Mouse (Mus musculus): ENCODE measurements around the gene Aarsd1.

DNA sequence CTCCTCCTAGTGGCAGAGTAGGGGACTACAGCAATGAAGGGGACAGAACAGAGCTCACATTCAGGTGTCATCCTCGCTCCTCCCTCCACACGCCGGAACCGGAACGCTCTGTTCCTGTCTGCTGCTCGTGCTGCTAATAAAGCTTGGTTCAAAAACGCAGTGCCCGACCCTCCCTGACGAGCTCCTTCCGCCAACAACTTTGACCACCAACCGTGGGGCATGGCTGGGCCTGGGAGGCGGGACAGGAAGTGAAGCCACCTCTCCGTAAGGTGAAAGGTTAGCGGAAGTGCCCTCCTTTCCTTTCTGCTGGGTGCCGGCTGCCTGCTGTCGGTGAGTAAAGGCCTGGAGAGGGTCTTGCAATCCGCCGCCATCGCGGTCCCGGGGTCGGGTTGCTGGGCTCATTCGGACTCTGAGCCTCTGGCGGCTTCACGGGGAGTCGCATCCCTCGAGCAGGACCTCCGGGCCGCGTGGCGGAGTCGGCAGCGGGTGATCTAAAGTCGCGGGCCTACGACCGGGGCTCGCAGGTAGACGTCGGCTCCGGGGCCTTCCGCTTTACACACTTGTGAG, 24.8 kb upstream of the Aarsd1 start, which contains the start of gene Rpl27:
- TF ChIP-seq CTCF (IDR thresholded peaks at IDR 0.05; ENCODE audit: control insufficient read depth, insufficient read depth, low read length) (peak; percentile 74), POLR2A (IDR thresholded peaks at IDR 0.05; ENCODE audit: borderline replicate concordance, control insufficient read depth, low read depth, low read length) (peak; percentile 83; the same call in 1 of the 2 replicates)

Data from bone marrow, adult 2 months (tissue).